Comparison of ENCODE assay signal across 18 mouse cellular contexts in the genomic region with DNA sequence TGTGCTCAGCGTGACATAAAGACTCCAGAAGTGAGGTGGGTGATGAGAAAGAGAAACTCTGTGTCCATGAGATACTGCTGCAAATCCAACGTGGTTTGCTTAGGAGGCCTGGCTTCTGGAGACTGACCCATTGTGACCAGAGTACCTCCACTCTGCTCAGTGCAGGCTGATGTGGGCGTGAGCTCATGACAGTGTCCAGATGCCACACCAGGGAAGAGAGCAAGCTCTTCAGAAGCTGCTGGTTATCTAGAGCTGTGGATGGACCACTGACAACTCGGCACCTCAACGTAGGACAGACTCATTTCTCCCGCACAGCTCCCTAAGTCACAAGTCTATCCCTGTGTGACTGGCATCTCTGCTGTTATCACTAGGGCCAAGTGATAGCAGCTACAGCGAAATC.
DNase-seq lines count a peak whose midpoint lies in the region; ATAC-seq and TF ChIP-seq lines count a peak whose summit lies in the region.
"Had no signal": no experiment of that assay in that cellular context is flagged by ENCODE, and none has a peak within 500 bp of the region (broad histone marks: within the 10 kb centered on the region; RNA-seq: fewer than 3 reads in every experiment).

No protein-coding gene starts in this region.

- H3K9me3 ChIP-seq in heart, embryonic 13.5 days: no peaks in the 10 kb centered on the region
- no peaks in the 10 kb centered on the region for H3K9me3 ChIP-seq in heart, postnatal 0 days (replicated peaks; ENCODE audit: control insufficient read depth, low read length)
- H3K9me3 ChIP-seq: forebrain, embryonic 13.5 days; hindbrain, embryonic 15.5 days had no signal

- no peak for DNase-seq in frontal cortex, adult 2 months (ENCODE audit: extremely low spot score in 1 of 2, low spot score in 1 of 2)
- DNase-seq in heart, adult 18-20 months: no peak
- no peak for DNase-seq in heart, postnatal 0 days (ENCODE audit: low spot score)
- no peak for DNase-seq in heart, adult 11 months
- DNase-seq: adrenal gland, postnatal 10 days; cerebellum, adult 11-12 months; cerebellum, adult 9-10 months; cerebellum, postnatal 25 days; forebrain, postnatal 0 days; gastrocnemius, postnatal 36 days; heart, adult 2 months; kidney, adult 11 months; kidney, adult 9 months had no signal

- no peak overlapping the region for H3K9ac ChIP-seq in heart, embryonic 13.5 days
- no peak overlapping the region for H3K9ac ChIP-seq in heart, postnatal 0 days (replicated peaks; ENCODE audit: low read depth, low read length)
- H3K9ac ChIP-seq: forebrain, embryonic 13.5 days; forebrain, postnatal 0 days; hindbrain, embryonic 15.5 days had no signal

- H3K27me3 ChIP-seq in heart, embryonic 13.5 days (replicated peaks): no peaks in the 10 kb centered on the region
- no peaks in the 10 kb centered on the region for H3K27me3 ChIP-seq in heart, postnatal 0 days (ENCODE audit: control insufficient read depth, insufficient read depth, low read length)
- H3K27me3 ChIP-seq: forebrain, embryonic 13.5 days; hindbrain, embryonic 15.5 days had no signal

- peak overlapping the region; percentile 25 for H3K27ac ChIP-seq in heart, embryonic 13.5 days (replicated peaks)
- peak overlapping the region; percentile 23; the same call in 1 of the 2 replicates for H3K27ac ChIP-seq in heart, postnatal 0 days (ENCODE audit: low read depth)
- H3K27ac ChIP-seq: forebrain, embryonic 13.5 days; heart, adult 2 months; hindbrain, embryonic 15.5 days had no signal

- ATAC-seq in frontal cortex, adult (ENCODE audit: low TSS enrichment): peak; percentile 27; the same call in 1 of the 2 replicates
- peak; percentile 31; the same call in 1 of the 2 replicates for ATAC-seq in heart, embryonic 13.5 days (ENCODE audit: extremely low read depth, insufficient number of reproducible peaks, low FRiP score, low TSS enrichment)
- ATAC-seq in heart, postnatal 0 days (ENCODE audit: insufficient read depth, low read depth): peak; percentile 73
- ATAC-seq in monocyte, adult 5-6 weeks (replicated peaks; ENCODE audit: insufficient number of reproducible peaks, low FRiP score, low TSS enrichment, poor library complexity, severe bottlenecking): 0 out of 2 replicates have a peak, but pooled peaks have one; percentile 40
- ATAC-seq: forebrain, embryonic 13.5 days; forebrain, postnatal 0 days had no signal

- H3K4me3 ChIP-seq in heart, embryonic 13.5 days: no peak overlapping the region
- no peak overlapping the region for H3K4me3 ChIP-seq in heart, postnatal 0 days (ENCODE audit: low read depth, low read length)
- H3K4me3 ChIP-seq: forebrain, embryonic 13.5 days; heart, adult 2 months; hindbrain, embryonic 15.5 days had no signal

- no peak overlapping the region for H3K4me2 ChIP-seq in heart, embryonic 13.5 days
- no peak overlapping the region for H3K4me2 ChIP-seq in heart, postnatal 0 days (ENCODE audit: low read depth, low read length)
- H3K4me2 ChIP-seq: forebrain, embryonic 13.5 days; hindbrain, embryonic 15.5 days had no signal

- no peaks in the 10 kb centered on the region for H3K36me3 ChIP-seq in heart, embryonic 13.5 days
- no peaks in the 10 kb centered on the region for H3K36me3 ChIP-seq in heart, postnatal 0 days (replicated peaks; ENCODE audit: control insufficient read depth, insufficient read depth, low read length)
- H3K36me3 ChIP-seq: hindbrain, embryonic 15.5 days had no signal

- no peak for TF ChIP-seq EP300 in heart, postnatal 0 days (IDR thresholded peaks at IDR 0.05; ENCODE audit: low read depth)

- WGBS in heart, embryonic 13.5 days: 18% methylated on average over 7 of the region's 7 CpGs
- WGBS in heart, postnatal 0 days: 26% methylated on average over 7 of the region's 7 CpGs

- H3K4me1 ChIP-seq in heart, embryonic 13.5 days: peaks cover 24% of the 10 kb centered on the region
- H3K4me1 ChIP-seq in heart, postnatal 0 days (ENCODE audit: control insufficient read depth, insufficient read depth): no peaks in the 10 kb centered on the region
- H3K4me1 ChIP-seq: forebrain, embryonic 13.5 days; hindbrain, embryonic 15.5 days had no signal

- no peak for TF ChIP-seq CTCF in heart, postnatal 0 days (IDR thresholded peaks at IDR 0.05; ENCODE audit: low read depth)
